Mouse (Mus musculus): ENCODE measurements around the gene B4galt2.

B4galt2 gene

GRCm38 (mm10) chr4:117882701-117883691 lies at the start of gene B4galt2:
B4galt2 (minus strand) TSS chr4:117883487.
- in situ Hi-C loops (cut with MseI, MboI), result no loop called here

- in situ Hi-C loops (cut with MseI, MboI), result loop anchor here (5.0 to 10.0 kb wide), 2 partner anchors 155 to 158 kb away; no protein-coding TSS in a partner anchor
Measured at GRCm38 (mm10) chr4:117929391-117929881, 46.1 kb upstream of the B4galt2 start, which contains the start of gene Artn. Artn (minus strand) TSS chr4:117929763.

- in situ Hi-C loops (cut with MseI, MboI), result loop anchor here (5.0 to 10.0 kb wide), 2 partner anchors 156 to 159 kb away; no protein-coding TSS in a partner anchor
Measured at GRCm38 (mm10) chr4:117928699-117929241, 45.5 kb upstream of the B4galt2 start.

GRCm38 (mm10) chr4:117928234-117928633 lies 44.9 kb upstream of the B4galt2 start:
- in situ Hi-C loops (cut with MseI, MboI), result loop anchor here (5.0 to 10.0 kb wide), 2 partner anchors 157 to 159 kb away; no protein-coding TSS in a partner anchor

GRCm38 (mm10) chr4:117926545-117927482 lies 43.5 kb upstream of the B4galt2 start:
- in situ Hi-C loops (cut with MseI, MboI), result loop anchor here (5.0 to 10.0 kb wide), 2 partner anchors 158 to 160 kb away; no protein-coding TSS in a partner anchor

- in situ Hi-C loops (cut with MseI, MboI), result loop anchor here (5.0 to 10.0 kb wide), 2 partner anchors 160 to 162 kb away; no protein-coding TSS in a partner anchor
Measured at GRCm38 (mm10) chr4:117924916-117925315, 41.6 kb upstream of the B4galt2 start.

- in situ Hi-C loops (cut with MseI, MboI), result loop anchor here in 1 of 2 experiments (10.0 kb wide), 1 partner anchor 161 kb away; no protein-coding TSS in a partner anchor
Measured at GRCm38 (mm10) chr4:117923450-117923849, 40.2 kb upstream of the B4galt2 start.

GRCm38 (mm10) chr4:117921358-117921757 lies 38.1 kb upstream of the B4galt2 start:
- in situ Hi-C loops (cut with MseI, MboI), result loop anchor here in 1 of 2 experiments (10.0 kb wide), 1 partner anchor 163 kb away; no protein-coding TSS in a partner anchor

- in situ Hi-C loops (cut with MseI, MboI), result no loop called here
Measured at GRCm38 (mm10) chr4:117918762-117919161, 35.5 kb upstream of the B4galt2 start.

- in situ Hi-C loops (cut with MseI, MboI), result no loop called here
Measured at GRCm38 (mm10) chr4:117918261-117918660, 35.0 kb upstream of the B4galt2 start.

GRCm38 (mm10) chr4:117917847-117918246 lies 34.6 kb upstream of the B4galt2 start:
- in situ Hi-C loops (cut with MseI, MboI), result no loop called here

- in situ Hi-C loops (cut with MseI, MboI), result no loop called here
Measured at GRCm38 (mm10) chr4:117917402-117917801, 34.1 kb upstream of the B4galt2 start.

- in situ Hi-C loops (cut with MseI, MboI), result no loop called here
Measured at GRCm38 (mm10) chr4:117916386-117916785, 33.1 kb upstream of the B4galt2 start.

GRCm38 (mm10) chr4:117915489-117916105 lies 32.3 kb upstream of the B4galt2 start:
- in situ Hi-C loops (cut with MseI, MboI), result no loop called here

GRCm38 (mm10) chr4:117914591-117915442 lies 31.5 kb upstream of the B4galt2 start, which contains the start of gene Ipo13:
Ipo13 (minus strand) TSS chr4:117914999.
- in situ Hi-C loops (cut with MseI, MboI), result no loop called here

- in situ Hi-C loops (cut with MseI, MboI), result no loop called here
Measured at GRCm38 (mm10) chr4:117914031-117914430, 30.7 kb upstream of the B4galt2 start.

- in situ Hi-C loops (cut with MseI, MboI), result no loop called here
Measured at GRCm38 (mm10) chr4:117913421-117913820, 30.1 kb upstream of the B4galt2 start.

- in situ Hi-C loops (cut with MseI, MboI), result no loop called here
Measured at GRCm38 (mm10) chr4:117912685-117913273, 29.5 kb upstream of the B4galt2 start.

- in situ Hi-C loops (cut with MseI, MboI), result no loop called here
Measured at GRCm38 (mm10) chr4:117912131-117912561, 28.9 kb upstream of the B4galt2 start.

All from mouse trophoblast stem cell (cell line).